Mouse (Mus musculus): ENCODE results near the gene Cpxcr1.

Cpxcr1 gene

GRCm38 (mm10) chrX:116448644-116449043, at the start of gene Cpxcr1:
TSS of gene Cpxcr1 (plus strand) at chrX:116448944.
- no peak for DNase-seq (ENCODE audit: extremely low spot score)

Data from embryo, embryonic 9.5 days (tissue).